Mouse (Mus musculus) CD4-positive, CD25-positive, alpha-beta regulatory T cell, adult 4 months (primary cell): Measurements from ENCODE around the gene Trpc7. TPM values are rescaled to one million over a fixed set of nuclear protein-coding genes. Genes with fewer than 3 reads are reported as not detected.

ENCODE experiments used
- ATAC-seq: one replicate; pipeline ENCODE4 v1.8.0; 2017
- polyA plus RNA-seq, 2 experiments: library from polyadenylated mRNA; unstranded; fragments of 100-300 nt; shearing (Covaris generic); gene quantifications; one replicate each; pipeline ENCODE4 v1.2.1; 2017

Gene Trpc7
- polyA plus RNA-seq, 2 experiments from 2014 or later, result not detected

DNA sequence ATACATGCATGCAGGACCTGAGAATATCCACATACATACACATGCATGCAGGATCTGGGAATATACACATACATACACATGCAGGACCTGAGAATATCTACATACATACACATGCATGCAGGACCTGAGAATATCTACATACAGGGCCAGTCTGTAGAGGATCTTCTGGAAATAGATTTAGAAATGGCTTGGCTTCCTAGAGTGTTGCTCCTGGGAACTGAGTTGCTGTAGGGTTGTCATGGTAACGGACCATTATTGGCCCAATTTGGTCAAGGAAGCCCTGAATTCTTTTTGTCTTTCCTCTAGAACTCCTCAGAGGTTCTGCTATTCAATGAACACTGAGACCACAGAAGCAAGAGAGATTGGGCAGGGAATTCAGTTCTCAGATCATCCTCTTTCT is 113.2 kb downstream of the Trpc7 start:
- ATAC-seq, result no peak

DNA sequence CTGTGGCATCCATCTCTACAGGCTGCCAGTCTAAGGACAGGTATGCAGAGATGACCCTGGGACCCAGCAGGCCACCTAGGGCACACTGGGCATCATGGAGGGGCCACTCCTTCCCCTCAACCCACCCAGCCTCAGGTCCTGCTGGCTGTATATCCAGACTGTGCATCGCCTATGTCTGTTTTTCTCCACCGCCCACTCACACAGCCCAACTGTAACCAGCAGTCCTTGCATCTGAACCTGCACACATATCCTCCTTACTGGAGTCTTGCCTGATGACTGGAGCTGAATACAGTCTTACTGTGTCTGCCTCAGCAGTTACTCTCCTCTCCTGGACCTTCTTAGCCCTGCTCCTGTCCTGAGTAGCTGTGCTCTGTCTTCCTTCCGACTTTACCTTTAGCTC is 114.1 kb downstream of the Trpc7 start:
- no peak for ATAC-seq

DNA sequence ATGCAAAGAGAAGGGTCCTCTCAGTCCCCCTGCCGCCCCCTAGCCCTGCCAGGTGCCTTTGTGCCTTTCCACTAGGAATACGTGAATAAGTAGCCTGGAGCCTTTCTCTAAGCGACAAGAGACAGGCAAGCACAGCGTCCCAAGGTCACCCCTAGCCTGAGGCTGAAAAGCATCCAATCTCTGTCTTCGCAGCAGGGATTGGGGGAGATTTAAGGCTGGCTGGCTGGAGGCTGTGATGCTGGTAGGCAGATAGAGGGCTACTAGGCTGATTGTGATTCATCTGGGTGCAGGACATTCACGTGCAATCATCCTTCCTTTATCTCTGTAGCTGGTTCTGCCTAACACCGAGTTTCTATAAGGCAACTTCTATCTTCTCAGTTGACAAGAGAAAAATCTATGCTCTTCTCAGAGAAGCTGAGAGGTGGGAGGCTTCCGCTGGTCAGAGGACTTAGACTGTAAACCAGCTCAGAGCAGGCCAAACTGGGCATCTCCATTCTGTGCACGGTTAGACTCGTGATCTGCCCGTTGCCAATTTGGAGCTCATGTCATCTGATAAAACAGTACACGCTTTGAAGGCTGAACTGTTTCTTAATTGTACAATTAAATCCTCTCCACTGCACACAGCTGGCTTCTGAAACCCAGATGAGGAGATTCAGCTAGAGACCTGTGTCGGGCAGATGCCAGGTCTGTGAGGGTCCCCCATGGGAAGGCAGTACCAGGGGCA is 114.9 kb downstream of the Trpc7 start:
- ATAC-seq, result no peak

DNA sequence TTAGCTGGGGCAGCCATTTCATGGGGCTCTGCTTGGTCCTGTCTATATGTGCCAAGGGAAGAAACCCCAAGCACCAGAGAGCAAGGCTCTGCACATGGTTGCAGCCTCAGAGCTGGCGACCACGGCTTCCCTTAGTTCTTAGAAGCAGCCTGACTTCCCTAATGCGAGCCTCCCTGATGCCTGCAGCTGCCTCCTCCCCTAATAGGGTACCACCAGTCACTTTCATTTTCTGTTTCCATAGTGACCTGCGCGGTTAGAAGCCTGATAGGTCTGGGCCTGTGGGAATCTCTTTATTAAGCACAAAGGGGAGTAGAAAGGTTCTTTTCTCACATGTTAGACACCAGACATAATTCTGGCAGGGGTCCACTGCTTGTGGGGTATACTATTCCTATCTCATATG is 121.5 kb downstream of the Trpc7 start:
- ATAC-seq, result peak; percentile 98

DNA sequence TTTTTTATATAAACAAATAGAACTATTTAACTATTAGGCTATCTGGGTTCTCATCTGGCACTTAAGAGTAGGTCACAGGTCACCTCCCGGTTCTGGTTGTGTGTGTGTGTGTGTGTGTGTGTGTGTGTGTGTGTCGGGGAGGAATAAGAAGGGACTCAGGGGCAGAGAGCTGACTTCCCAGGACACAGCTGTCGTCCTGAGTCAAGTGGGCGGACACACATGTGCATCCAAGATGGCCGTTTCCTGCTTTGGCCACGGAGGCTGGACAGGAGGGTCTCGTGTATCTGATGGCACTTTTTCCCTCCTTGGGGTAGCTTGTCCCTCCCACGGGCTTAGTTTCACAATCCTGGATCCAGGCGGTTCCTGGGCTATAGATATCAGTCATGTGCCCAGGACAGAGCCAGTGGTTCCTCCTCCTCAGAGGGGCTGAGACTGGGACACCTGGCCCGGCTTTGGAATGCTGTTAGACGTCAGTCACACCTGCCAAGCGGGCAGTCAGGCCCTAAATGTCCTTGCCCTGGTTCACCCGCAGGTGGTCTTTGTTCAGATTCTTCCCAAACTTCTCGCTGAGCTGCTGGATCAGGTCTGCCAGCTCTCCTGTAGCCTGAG is 122.4 kb downstream of the Trpc7 start:
- no peak for ATAC-seq

DNA sequence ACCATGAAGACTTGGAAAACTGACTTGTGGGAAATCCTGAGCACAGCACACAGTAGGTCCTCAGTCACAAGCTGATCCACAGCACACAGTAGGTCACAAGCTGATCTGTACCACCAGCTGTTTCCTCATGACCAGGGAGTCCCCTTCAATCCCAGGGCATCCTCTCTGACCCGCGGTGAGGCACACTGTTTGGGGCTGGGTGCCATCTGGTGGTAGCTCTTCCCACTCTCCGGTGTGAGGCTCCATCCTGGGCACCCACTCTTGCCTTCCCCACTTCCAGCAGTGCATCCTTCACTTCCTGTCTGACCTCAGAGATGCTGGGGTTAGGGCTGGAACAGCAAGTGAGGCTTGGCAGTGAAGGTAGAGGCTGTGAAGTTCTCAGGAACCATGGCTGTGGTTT is 123.2 kb downstream of the Trpc7 start:
- ATAC-seq, result no peak

DNA sequence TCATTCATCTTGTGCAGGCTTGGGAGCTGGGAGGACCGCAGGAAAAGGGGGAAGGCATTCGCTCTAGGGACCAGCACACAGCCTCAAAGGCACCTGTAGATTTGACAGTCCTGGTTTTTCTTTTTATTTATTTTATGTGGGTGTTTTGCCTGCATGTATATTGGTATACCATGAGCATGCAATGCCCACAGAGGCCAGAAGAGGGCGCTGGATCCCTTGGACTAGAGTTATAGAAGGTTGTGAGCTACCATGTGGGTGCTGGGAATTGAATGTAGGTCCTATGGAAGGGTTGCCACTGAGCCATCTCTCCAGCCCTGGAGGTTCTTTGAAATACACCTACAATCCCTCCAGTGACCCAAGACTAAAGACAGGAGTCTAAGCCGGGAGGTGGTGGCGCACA is 125.0 kb downstream of the Trpc7 start:
- ATAC-seq, result no peak

DNA sequence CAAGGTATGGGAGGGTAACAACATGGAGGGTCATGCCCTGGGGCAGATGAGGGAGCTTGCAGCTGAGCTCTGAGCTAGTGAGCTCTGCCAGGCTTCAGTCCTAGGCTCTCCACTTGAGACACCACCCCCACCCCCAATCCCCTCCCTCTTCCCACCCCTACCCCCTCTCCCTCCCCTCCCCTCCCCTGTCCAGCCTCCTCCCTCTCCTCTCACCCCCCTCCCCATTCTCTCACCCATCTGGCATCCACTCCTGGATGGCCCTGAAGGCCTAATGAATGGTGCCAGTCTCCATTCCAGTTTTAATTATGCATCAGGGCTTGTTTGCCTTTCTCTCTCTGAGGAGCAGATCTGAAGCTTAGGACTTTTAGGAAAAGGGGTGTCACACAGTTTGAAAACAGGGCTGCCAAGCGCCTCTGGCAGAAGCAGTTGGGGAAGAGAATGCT is 125.6 kb downstream of the Trpc7 start:
- no peak for ATAC-seq

DNA sequence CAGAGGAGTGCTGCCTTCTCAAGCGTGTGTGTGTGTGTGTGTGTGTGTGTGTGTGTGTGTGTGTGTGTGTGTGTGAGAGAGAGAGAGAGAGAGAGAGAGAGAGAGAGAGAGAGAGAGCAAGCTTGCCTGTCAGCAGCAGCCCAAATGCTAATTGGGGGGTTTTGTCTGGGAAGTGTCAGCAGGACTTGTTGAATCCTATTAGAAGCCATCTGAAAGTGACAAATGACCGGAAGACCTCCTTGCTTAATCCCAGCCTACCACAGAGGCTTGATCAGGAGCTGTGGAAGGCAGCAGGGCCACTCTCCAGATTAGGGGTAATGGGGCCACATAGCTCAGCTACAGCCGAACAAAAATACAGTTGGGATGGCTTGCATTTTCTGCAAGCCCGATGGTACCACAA is 126.4 kb downstream of the Trpc7 start:
- ATAC-seq, result no peak

DNA sequence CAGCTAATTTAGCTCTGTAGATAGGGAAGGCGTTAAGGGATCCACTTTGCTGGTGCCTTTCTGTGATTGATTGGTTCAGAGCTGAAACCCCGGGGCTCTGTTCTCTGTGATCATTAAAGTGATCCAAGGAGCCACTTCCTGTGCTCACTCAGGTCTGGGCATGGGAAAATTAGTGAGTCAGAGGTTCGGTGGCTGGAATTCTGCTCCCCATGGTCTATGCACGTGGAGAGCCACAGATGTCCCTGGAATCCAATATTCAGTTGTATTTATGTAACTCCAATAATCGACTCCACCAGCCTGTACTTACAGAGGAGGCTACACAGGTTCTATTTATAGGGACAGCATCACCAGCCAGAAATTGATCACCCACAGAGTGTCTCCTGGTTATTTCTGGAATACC is 129.6 kb downstream of the Trpc7 start:
- ATAC-seq, result no peak

DNA sequence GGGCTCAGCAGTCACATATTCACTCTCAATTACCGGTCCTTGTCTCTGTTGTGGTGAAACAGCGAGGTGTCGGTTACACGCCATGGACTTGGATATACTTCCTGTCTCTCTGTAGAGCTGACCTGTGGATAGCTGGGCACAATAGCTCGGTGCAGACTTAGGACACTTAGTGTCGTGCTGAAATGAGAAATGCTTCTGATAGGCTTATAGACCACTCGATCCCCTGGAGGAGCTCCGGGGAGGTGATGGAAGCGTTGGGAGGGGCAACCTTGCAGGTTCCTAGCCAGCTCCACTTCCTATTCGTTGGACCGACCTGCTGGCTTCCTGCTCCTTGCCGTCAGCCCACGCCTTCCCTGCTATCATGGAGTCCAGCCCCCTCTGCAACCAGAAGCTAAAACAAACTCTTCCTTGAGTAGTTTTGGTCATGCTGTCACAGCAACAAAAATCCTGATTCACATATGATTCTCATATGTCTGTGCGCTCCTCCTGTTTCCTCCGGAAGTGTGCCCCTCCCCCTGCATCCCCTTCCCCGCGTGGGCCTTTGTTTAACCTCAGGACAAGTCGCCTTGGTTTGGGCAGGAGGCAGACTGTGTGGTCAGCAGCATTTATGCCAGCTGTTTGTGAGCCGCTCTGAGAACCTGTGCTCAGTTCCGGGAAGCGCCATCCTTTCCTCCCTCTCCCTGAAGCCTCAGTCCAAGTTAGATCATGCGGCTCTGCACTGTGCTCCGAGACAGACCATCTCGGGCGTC is 130.3 kb downstream of the Trpc7 start:
- ATAC-seq, result peak; percentile 74

DNA sequence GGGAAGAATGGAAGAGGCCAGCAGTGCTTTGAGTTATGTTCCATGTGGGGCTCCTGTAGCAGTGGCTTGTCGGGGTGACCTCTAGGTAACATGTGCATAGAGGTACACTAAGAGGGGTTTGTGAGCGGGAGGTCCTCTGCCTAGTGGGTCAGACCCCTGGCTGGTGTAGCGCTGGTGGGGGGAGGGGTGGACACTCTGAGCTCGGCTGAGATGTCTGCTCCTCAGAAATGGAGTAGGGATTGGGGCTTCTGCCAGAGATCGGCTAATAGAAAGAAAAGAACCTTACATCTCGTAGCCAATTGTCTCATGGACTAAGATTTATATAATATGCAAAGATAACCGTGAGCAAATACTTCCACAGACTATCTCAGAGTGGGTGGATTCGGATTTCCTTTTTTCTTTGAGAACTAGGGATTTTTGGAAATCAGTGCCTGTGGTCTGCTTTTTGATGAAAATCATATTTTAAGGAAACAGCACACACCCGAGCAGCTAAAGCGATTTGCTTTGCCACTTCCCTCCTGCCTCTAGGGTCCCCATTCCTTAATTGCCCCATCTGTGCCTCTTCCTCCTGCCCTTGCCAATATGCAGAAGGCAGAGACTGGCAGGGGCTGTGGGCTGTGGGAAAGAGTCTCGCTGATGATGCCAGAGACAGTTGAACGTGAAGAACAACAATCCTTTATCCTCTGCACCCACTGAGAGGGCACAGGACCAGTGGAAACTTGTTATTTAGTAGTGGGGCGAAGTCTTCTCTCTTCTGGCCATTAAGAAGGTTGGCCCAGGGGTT is 133.2 kb downstream of the Trpc7 start:
- no peak for ATAC-seq

DNA sequence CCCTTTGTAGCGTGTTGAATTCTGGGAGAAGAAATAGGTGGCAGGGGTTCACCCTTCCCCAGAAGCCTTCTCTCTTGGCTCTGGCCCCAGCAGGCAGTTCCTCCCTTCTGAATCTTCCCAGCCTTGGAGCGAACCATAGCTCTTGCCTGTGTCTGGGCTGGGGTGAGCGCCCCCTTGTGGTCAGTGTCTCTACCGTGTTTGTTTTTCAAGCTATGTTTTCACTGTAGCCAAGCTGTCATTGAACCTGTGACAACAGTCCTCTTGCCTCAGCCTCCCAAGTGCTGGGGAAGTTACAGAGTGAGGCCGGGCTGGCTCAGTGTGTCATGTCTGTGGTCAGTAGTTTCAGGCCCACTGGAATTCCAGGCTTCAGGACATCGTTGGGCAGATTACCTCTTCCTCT is 137.3 kb downstream of the Trpc7 start:
- no peak for ATAC-seq

DNA sequence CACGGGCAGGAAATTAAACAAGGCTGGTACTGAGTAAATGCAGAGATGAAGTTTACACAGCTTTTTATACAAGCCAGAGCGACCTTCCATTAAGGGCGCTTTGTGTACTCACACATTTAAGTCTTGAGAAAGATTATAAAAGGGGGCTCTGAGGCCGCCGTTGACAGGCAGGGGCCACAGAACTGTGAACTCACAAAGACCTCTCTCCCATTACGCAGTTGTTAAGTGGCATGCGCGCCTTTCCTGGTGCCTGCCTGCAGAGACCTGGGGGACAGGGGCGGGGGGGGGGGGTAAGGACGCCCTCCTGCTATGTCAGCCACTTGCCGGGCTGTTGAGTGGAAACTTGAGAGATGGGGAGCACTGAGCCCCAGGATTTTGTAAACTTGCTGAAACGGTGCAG is 138.6 kb downstream of the Trpc7 start:
- no peak for ATAC-seq

DNA sequence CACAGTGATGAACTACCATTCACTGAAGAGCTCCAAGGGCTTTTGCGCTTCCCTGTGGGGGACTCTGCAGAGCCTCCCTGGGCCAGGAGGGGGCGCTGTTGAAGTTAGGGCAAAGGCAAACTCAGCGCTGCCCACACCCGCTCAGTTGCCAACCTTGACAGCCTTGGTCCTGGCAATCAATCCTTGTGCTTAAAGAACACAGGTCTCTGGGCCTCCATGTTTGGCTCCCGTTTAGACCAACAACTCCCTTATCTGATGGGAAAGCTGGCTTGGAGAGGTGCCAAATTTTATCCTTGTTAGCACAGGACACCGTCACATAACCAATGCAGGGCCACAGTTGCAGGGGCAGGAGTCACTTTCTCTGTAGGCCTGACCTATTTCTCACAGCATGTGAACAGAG is 139.9 kb downstream of the Trpc7 start:
- ATAC-seq, result no peak

DNA sequence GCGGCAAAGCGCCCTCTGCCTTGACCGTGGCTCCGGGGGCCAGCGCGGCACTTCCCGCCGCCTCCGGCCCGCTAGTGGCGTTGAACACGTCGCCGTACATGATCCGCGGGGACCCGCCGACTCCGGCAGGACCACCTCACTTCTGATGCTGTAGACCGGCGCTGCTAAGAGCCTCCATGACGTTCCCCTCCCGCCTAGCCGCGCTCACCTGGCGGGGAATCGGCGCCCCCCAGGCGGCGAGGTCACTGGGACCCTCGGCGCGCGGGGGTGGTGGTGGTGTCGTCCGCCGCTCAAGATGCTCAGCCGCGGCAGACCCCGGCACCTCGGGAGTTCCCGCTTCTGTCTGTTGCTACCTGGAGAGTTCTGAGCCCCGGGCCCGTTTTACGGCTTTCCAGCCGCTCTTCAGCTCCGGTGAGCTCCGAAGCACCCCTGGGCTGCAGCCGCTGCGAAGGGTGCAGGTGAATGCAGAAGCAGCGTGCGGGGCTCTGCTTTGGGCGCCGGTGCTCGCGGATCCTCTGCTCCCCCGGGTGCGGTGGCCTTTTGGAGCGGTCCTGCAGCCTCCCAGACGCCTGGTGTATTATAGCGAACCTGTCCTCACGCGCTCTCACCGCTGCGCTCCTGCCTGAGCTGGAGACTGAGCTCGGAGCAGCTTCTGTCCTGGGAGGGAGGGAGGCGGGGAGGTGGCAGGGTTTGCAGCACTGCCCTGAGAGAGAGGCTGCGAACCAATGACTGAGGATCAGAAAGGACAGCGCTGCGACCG is 142.4 kb downstream of the Trpc7 start, which contains the start of gene Gm45623:
TSS of gene Gm45623 (minus strand) at position 636 of the 760 bp plus-strand sequence.
- no peak for ATAC-seq

DNA sequence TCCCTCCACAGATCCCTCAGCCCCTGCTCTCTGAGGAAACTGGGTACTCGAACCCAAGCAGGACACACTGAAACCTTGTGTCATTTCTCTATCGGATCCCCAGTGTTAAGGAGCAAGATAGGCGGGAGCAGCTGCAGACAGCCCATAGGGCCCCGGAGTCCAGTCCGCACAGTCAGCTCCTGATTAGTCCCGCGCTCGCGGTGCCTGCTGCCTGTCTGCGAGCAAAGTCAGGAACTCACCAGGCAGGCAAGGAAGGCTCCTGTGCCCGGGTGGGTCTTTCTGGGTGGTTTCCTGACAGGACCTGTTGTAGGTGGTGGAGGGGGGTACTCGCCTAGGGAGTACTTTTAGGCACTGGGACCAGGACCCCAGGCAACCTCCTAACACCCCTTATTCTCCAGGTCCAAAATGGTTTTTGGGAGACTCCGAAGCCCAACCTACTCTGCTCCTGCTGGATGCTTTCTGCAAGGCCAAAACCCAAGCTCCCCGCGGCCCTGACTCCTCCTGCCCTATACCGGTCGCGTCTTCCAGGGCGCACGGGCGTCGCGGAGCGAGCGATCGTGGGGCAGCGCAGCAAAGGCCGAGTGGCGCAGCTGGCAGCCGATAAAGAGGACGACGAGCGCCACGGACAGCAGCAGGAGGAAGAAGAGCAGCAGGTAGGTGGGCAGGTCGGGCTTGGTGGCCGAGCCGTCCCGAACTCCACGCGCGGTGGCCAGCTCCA is 143.2 kb downstream of the Trpc7 start:
- ATAC-seq, result no peak

DNA sequence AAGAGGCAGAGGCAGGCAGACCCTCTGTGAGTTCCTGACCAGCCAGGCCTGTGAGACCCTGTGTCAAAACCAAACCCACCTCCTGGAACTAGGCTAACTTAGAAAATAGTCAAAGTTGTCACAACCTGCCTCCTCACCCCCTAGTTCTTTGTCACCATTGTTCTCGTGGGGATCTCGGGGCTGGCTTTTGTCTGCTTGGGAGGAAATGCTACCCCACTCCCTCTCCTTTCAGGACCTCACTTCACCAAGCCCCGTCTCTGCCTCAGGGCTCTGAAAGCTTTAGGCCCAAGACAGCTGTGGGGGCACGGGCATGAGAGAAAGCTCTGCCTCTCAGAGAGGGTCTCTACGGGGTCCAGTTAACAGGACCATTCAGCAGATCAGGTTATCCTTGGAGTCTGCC is 144.0 kb downstream of the Trpc7 start:
- no peak for ATAC-seq

DNA sequence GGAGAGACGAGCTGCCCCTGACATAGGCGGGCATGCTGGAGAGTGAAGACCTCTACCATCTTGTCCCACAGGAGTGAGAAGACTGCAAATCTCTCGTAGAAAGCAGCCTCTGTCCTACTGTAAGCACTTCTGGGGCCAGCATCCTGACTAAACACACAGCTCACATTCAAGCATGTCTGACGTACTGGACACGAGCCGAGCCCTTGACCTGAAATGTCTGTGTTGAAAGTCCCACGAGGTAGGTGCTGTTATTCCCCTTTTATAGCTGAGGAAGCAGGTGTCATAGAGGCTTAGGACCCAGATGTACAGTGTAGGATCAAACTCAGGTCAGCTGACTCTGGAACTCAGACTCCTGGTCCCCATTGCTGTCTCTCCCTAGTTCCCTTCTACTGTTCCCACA is 146.4 kb downstream of the Trpc7 start:
- no peak for ATAC-seq

DNA sequence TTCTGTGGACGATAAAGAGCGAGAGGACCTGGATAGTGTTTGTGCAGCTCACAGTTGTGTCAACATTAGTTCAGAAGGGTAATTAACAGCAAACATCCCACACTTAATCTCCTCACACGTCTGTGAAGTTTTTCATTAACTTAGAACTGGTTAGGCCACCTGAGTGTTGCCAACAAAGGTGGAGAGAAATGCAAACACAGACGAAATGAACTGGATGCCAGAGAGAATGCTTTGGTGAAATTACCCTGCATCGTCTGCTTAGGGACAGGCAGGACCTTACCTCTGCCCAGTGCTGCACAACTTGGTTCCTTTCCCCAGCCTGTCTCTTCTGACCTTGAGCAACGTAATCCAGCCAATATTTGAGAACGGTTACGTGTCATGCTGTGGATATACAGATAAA is 148.2 kb downstream of the Trpc7 start:
- ATAC-seq, result no peak

DNA sequence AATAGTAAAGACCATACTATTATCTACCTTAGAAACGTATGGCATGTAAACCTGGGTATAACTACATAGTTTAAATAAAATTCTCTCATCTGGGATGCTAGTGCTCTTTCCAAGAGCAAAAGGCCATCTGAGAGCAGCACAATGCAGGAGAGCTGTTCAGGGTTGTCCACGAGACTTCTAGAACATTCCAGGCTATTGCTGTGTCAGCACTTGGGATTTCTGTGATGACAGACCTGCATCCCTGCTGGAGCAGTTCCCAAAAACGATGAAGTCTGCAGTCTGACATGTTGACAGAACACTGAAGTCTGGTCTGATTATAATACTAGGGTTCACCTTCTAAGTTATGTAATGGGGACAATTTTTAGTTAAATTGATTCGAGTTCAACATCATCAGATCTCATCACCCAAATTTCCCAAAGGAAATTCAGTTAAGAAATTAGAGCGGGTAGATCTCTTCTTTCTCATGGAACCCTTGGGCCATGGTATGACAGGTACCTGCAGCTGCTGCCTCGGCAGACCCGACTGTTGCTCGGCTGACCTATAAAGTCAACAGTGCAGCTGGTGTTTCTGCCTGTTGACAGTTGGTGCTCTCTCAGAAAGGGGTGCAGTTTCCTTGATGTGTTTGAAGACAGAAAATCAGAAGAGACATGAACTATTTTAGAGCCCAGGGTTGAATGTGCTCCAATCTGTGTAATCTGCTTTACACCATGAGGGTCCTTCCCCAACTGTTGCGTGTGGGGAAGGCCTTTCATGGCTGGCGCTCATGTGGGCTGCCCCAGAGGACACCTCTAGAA is 148.9 kb downstream of the Trpc7 start:
- ATAC-seq, result no peak
